Comparison of ENCODE assay signal across 8 mouse cellular contexts in genomic region chr11:60307375-60307825, GRCm38 (mm10). TPM values are rescaled to one million over a fixed set of nuclear protein-coding genes. Genes with fewer than 3 reads are reported as not detected.
DNase-seq lines count a peak whose midpoint lies in the region; ATAC-seq and TF ChIP-seq lines count a peak whose summit lies in the region.

No protein-coding gene starts in this region.

- H3K4me2 ChIP-seq in forebrain, postnatal 0 days (ENCODE audit: low read depth) = no peak overlapping the region
- no peak overlapping the region for H3K4me2 ChIP-seq in intestine, embryonic 14.5 days (ENCODE audit: low read length)
- no peak overlapping the region for H3K4me2 ChIP-seq in hindbrain, embryonic 12.5 days (replicated peaks)

- no peaks in the 10 kb centered on the region for H3K27me3 ChIP-seq in forebrain, postnatal 0 days (ENCODE audit: insufficient read depth, low read length)
- no peaks in the 10 kb centered on the region for H3K27me3 ChIP-seq in forebrain, embryonic 10.5 days (ENCODE audit: poor library complexity, severe bottlenecking)
- no peaks in the 10 kb centered on the region for H3K27me3 ChIP-seq in G1E (ENCODE audit: insufficient read depth, low read length)
- H3K27me3 ChIP-seq in intestine, embryonic 14.5 days (replicated peaks; ENCODE audit: control insufficient read depth, insufficient read depth, low read length) = no peaks in the 10 kb centered on the region
- H3K27me3 ChIP-seq in hindbrain, embryonic 12.5 days = no peaks in the 10 kb centered on the region

- H3K9ac ChIP-seq in forebrain, postnatal 0 days = no peak overlapping the region
- no peak overlapping the region for H3K9ac ChIP-seq in intestine, embryonic 14.5 days (ENCODE audit: low read length)
- no peak overlapping the region for H3K9ac ChIP-seq in hindbrain, embryonic 12.5 days

- no peak for ATAC-seq in forebrain, postnatal 0 days
- no peak for ATAC-seq in G1E (ENCODE audit: extremely low read depth, insufficient number of reproducible peaks, low FRiP score, poor library complexity, severe bottlenecking)
- ATAC-seq in intestine, embryonic 14.5 days (replicated peaks; ENCODE audit: low FRiP score, low TSS enrichment, low read depth) = no peak
- peak; percentile 44; the same call in 1 of the 2 replicates for ATAC-seq in megakaryocyte-erythroid progenitor cell, adult 5-6 weeks (replicated peaks; ENCODE audit: low FRiP score, low TSS enrichment, poor library complexity, severe bottlenecking)
- no peak for ATAC-seq in hindbrain, embryonic 12.5 days (ENCODE audit: low FRiP score)

- H3K4me1 ChIP-seq in forebrain, postnatal 0 days (ENCODE audit: insufficient read depth) = peaks cover 22% of the 10 kb centered on the region
- H3K4me1 ChIP-seq in forebrain, embryonic 10.5 days = peaks cover 43% of the 10 kb centered on the region
- 0 out of 2 replicates have a peak, but pooled peaks cover 4% of the 10 kb centered on the region for H3K4me1 ChIP-seq in G1E (ENCODE audit: insufficient read depth, low read depth, low read length)
- peaks cover 48% of the 10 kb centered on the region for H3K4me1 ChIP-seq in intestine, embryonic 14.5 days (replicated peaks; ENCODE audit: control insufficient read depth, insufficient read depth, low read length)
- peaks cover 46% of the 10 kb centered on the region for H3K4me1 ChIP-seq in hindbrain, embryonic 12.5 days

- no peak overlapping the region for H3K27ac ChIP-seq in forebrain, postnatal 0 days (ENCODE audit: low read depth, low read length)
- no peak overlapping the region for H3K27ac ChIP-seq in forebrain, embryonic 10.5 days
- peak overlapping the region; percentile 61; the same call in 1 of the 2 replicates for H3K27ac ChIP-seq in intestine, embryonic 14.5 days (ENCODE audit: low read depth)
- no peak overlapping the region for H3K27ac ChIP-seq in hindbrain, embryonic 12.5 days

- no peaks in the 10 kb centered on the region for H3K36me3 ChIP-seq in forebrain, postnatal 0 days (ENCODE audit: insufficient read depth)
- no peaks in the 10 kb centered on the region for H3K36me3 ChIP-seq in forebrain, embryonic 10.5 days (replicated peaks)
- H3K36me3 ChIP-seq in G1E (replicated peaks) = no peaks in the 10 kb centered on the region
- H3K36me3 ChIP-seq in intestine, embryonic 14.5 days (ENCODE audit: control insufficient read depth, insufficient read depth, low read length) = no peaks in the 10 kb centered on the region
- H3K36me3 ChIP-seq in hindbrain, embryonic 12.5 days = no peaks in the 10 kb centered on the region

- peak; percentile 48 for TF ChIP-seq CTCF in forebrain, postnatal 0 days (IDR thresholded peaks at IDR 0.05; ENCODE audit: low read depth)
- peak; percentile 23; the same call in 1 of the 2 replicates for TF ChIP-seq CTCF in G1E (IDR thresholded peaks at IDR 0.05; ENCODE audit: low read depth, low read length)

- H3K9me3 ChIP-seq in forebrain, postnatal 0 days (ENCODE audit: low read length) = no peaks in the 10 kb centered on the region
- 0 out of 2 replicates have a peak, but pooled peaks cover 4% of the 10 kb centered on the region for H3K9me3 ChIP-seq in forebrain, embryonic 10.5 days
- no peaks in the 10 kb centered on the region for H3K9me3 ChIP-seq in G1E (replicated peaks)
- H3K9me3 ChIP-seq in intestine, embryonic 14.5 days (ENCODE audit: control insufficient read depth, low read length) = no peaks in the 10 kb centered on the region
- no peaks in the 10 kb centered on the region for H3K9me3 ChIP-seq in hindbrain, embryonic 12.5 days (replicated peaks)

- no peak for DNase-seq in forebrain, postnatal 0 days
- DNase-seq in forebrain, embryonic 10.5 days (ENCODE audit: extremely low spot score, low spot score) = no peak
- no peak for DNase-seq in G1E (ENCODE audit: low spot score)
- DNase-seq in intestine, embryonic 14.5 days (ENCODE audit: low spot score) = no peak
- no peak for DNase-seq in gastrocnemius, postnatal 36 days
- DNase-seq in left cerebral cortex, adult 11 months (ENCODE audit: low spot score) = no peak

- no peak overlapping the region for H3K4me3 ChIP-seq in forebrain, postnatal 0 days (ENCODE audit: low read depth, low read length)
- no peak overlapping the region for H3K4me3 ChIP-seq in forebrain, embryonic 10.5 days
- H3K4me3 ChIP-seq in G1E (ENCODE audit: low read depth, low read length) = no peak overlapping the region
- no peak overlapping the region for H3K4me3 ChIP-seq in intestine, embryonic 14.5 days (ENCODE audit: low read depth, low read length)
- H3K4me3 ChIP-seq in hindbrain, embryonic 12.5 days = no peak overlapping the region

- intact Hi-C loops in gastrocnemius, postnatal 36 days (cut with DNase I) = loop anchor here (5.0 kb wide), 1 partner anchor 35 kb away; no protein-coding TSS in a partner anchor

- WGBS in forebrain, postnatal 0 days = 36% methylated on average over 2 of the region's 2 CpGs
- WGBS in forebrain, embryonic 10.5 days = 92% methylated on average over 2 of the region's 2 CpGs
- WGBS in intestine, embryonic 14.5 days = 54% methylated on average over 2 of the region's 2 CpGs
- WGBS in hindbrain, embryonic 12.5 days = 84% methylated on average over 2 of the region's 2 CpGs

RNA-seq across cellular contexts. Expression of gene Tom1l2, which starts 45.3 kb away (rescaled TPM):
- total RNA-seq in forebrain, postnatal 0 days (2014; rRNA removed) = 72.0 and 80.8 TPM in 2 replicates
- 37.2 and 44.3 TPM in 2 replicates for polyA plus RNA-seq in forebrain, postnatal 0 days (2015; fragmentation: Nextera tagmentation; extraction: Ambion mirVana)
- 18.0 TPM in 2 replicates for polyA plus RNA-seq in forebrain, embryonic 10.5 days (2016; fragmentation: Nextera tagmentation; extraction: Ambion mirVana)
- total RNA-seq in G1E (2014; fragmentation: Nextera tagmentation) = 20.4 and 24.8 TPM in 2 replicates
- total RNA-seq in G1E (2017) = 7.8 and 8.1 TPM in 2 replicates
- polyA plus RNA-seq in G1E (2012) = 19.0 and 20.9 TPM in 2 replicates
- 16.3 and 19.4 TPM in 2 replicates for polyA plus RNA-seq in intestine, embryonic 14.5 days (2014; fragmentation: Nextera tagmentation; extraction: Ambion mirVana)
- 15.9 and 19.0 TPM in 2 replicates for total RNA-seq in megakaryocyte-erythroid progenitor cell, adult 5-6 weeks (2014; fragmentation: Nextera tagmentation)
- 3.9 and 5.3 TPM in 2 replicates for total RNA-seq in megakaryocyte-erythroid progenitor cell, adult 5-6 weeks (2017)
- 40.8 and 45.4 TPM in 2 replicates for polyA plus RNA-seq in hindbrain, embryonic 12.5 days (2016; fragmentation: Nextera tagmentation; extraction: Ambion mirVana)
- total RNA-seq in gastrocnemius, postnatal 36 days (2021) = 10 to 100 TPM; 59.4 to 61.5 TPM

RNA-seq across cellular contexts. Expression of gene Drc3, which starts 45.7 kb away (rescaled TPM):
- total RNA-seq in forebrain, postnatal 0 days (2014; rRNA removed) = 13.0 and 15.5 TPM in 2 replicates
- 6.9 and 10.0 TPM in 2 replicates for polyA plus RNA-seq in forebrain, postnatal 0 days (2015; fragmentation: Nextera tagmentation; extraction: Ambion mirVana)
- 1.5 and 1.6 TPM in 2 replicates for polyA plus RNA-seq in forebrain, embryonic 10.5 days (2016; fragmentation: Nextera tagmentation; extraction: Ambion mirVana)
- total RNA-seq in G1E (2014; fragmentation: Nextera tagmentation) = 1.1 TPM in 1 of 2 replicates, not detected in the other
- total RNA-seq in G1E (2017) = 0.99 and 1.4 TPM in 2 replicates
- 0.07 TPM in 2 replicates for polyA plus RNA-seq in G1E (2012)
- polyA plus RNA-seq in intestine, embryonic 14.5 days (2014; fragmentation: Nextera tagmentation; extraction: Ambion mirVana) = 1.6 and 1.8 TPM in 2 replicates
- total RNA-seq in megakaryocyte-erythroid progenitor cell, adult 5-6 weeks (2014; fragmentation: Nextera tagmentation) = 0.68 TPM in 1 of 2 replicates, not detected in the other
- total RNA-seq in megakaryocyte-erythroid progenitor cell, adult 5-6 weeks (2017) = 0.19 and 0.66 TPM in 2 replicates
- polyA plus RNA-seq in hindbrain, embryonic 12.5 days (2016; fragmentation: Nextera tagmentation; extraction: Ambion mirVana) = 5.0 and 6.7 TPM in 2 replicates
- 1 to 10 TPM; 1.1 to 1.2 TPM for total RNA-seq in gastrocnemius, postnatal 36 days (2021)
